Mouse (Mus musculus) spleen, postnatal 14 days (tissue): Measurements from ENCODE around the gene Mapk1.
"Not testable (repeated sequence)": the region's sequence is repeated elsewhere in the genome, so short reads cannot be mapped to it uniquely, and the experiment has no call there.

Source experiments
- DNase-seq, 2 experiments: peaks; one replicate each; pipeline ENCODE4 v3.0.0; 2021 to 2022; ENCODE audit warnings: low spot score in 2 of 2

The Mapk1 gene

DNA sequence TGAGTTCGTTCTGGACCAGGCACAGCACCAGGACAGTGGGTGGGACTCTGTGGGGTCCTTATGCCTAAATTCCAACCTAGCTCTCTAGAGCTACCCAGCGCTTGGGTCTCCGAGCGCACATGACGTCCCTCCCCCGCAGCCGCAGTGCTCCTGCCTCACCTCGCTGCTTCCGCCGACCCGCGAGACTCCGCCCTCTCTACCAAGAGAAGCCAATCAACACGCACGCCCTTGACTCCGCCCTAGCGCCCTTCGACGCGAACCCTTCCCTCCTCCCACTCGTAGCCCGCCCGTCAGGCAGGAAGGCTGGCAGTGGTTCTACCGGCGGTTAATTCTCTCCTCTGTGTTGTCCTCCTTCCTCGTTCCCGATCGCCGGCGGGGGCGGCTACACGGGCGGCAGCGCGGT, at the start of gene Mapk1:
Gene Mapk1, plus strand, starts transcription at position 252 of the 403 bp plus-strand sequence.
- DNase-seq: peak; percentile 94 to 95

DNA sequence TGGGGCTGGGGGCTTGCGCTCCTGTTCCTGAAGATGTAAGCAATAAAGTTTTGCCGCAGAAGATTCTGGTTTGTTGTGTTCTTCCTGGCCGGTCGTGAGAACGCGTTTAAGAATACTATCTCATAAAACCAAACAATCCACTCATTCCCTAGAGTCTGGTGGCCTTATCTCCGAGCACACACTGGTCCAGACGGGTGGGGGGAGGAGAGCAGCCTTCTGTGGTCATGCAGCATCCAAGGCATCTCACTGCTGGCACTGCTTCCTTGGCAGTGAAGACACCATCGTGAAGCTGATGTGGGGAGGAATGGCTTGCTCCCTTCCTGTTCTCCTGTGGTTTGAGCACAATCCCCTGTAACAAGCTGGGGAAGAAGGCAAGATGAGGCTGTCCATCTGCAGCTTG, 43.6 kb upstream of the Mapk1 start:
- DNase-seq: no peak

DNA sequence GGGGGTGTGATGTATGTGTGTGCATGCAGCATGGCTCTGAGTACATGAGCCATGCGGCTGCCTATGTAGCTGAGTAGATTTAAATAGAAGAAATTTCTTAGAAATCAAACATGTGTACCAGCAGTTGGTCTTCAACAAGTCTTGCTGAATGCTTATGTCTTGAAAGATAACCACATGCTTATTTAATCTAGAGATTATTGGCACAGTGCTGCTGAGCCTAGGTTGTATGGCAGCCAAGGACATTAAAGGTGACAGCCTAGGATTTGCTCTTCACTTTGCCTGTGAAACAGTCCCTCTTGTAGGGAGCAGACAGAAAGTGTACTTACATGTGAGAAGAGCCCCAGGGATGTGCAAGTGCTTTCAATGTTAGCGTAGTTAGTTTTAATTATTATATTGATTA, 42.1 kb upstream of the Mapk1 start:
- no peak for DNase-seq

- DNase-seq: no peak
These were observed 24.6 kb upstream of the Mapk1 start for GRCm38 (mm10) chr16:16958575-16958974.

DNA sequence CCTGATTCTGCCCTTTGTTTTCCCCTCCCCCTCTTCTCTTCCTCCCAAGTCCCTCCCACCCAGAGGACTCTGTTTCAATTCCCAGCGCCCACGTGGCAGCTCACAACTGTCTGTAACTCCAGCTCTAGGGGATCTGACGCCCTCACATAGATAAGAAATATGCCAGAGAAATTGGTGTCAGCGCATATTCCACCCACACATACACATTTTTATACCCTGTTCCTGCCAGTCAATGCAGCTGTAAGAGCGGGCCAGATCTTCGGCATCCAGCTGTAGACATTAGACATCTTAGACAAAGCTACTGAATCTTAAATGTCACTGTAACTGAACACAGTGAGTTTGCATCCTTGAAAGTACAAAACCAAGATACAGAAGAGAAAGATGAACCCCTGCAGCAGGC, 23.3 kb upstream of the Mapk1 start:
- no peak for DNase-seq

DNA sequence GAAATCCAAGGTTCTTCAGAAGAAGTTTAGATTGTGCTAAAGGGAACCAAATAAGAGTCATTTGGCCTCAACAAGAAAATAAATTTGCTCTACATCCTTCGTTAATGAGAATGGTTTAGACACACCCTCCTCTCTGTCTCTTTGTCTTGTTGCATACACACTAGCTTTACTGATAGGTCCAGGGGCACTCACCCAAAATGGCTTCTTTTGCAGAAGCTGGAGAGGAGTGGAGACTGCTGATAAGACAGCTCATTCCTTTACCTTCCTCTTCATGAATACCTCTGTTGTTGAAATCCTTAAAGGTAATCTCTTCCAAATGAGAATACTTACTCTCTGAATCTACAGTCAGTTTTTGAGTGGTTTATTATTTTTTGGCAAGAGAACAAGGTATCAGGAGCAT, 18.0 kb upstream of the Mapk1 start:
- DNase-seq: no peak

DNA sequence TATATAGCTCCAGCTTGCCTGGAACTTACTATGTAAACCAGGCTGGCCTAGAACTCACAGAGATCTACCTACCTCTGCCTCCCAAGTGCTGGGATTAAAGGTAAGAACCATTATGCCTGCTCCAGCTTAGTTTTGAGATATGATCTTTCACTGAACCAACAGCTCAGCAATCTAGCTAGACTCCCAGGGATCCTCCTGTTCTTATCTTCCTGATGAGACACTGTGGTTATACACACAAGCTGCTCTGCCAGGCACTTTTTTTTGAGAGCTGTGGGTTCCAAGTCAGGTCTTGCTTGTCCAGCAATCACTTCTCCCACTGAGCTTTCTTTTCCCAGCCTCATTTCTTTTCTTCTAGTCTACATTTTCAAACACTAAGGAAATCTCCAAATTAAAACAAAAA, 16.9 kb upstream of the Mapk1 start:
- DNase-seq: no peak

GRCm38 (mm10) chr16:16978061-16978460, 5.1 kb upstream of the Mapk1 start:
- no peak for DNase-seq

DNA sequence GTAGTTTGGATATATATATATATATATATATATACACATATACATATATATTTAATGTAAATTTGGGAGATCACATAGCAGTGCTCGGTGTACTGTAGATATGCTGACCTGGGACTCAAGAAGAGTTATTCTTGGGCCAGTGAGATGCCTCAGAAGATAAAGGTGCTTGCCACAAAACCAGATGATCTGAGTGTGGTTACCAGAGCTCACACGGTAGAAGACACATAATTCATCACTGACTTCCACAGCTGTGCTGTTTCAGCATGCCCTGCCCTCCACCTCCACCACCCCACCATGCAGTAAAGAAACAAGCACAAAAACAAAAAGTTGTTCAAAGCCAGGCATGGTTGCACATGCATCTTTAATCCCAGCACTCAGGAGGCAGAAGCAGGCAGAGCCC, 4.4 kb upstream of the Mapk1 start:
- no peak for DNase-seq

- DNase-seq: no peak
These were observed 546 bp upstream of the Mapk1 start for GRCm38 (mm10) chr16:16982636-16983035.

GRCm38 (mm10) chr16:16983534-16984422, 596 bp downstream of the Mapk1 start:
- peak; percentile 44 to 45 for DNase-seq

- no peak for DNase-seq
These were observed 1.3 kb downstream of the Mapk1 start for GRCm38 (mm10) chr16:16984423-16984941.

DNA sequence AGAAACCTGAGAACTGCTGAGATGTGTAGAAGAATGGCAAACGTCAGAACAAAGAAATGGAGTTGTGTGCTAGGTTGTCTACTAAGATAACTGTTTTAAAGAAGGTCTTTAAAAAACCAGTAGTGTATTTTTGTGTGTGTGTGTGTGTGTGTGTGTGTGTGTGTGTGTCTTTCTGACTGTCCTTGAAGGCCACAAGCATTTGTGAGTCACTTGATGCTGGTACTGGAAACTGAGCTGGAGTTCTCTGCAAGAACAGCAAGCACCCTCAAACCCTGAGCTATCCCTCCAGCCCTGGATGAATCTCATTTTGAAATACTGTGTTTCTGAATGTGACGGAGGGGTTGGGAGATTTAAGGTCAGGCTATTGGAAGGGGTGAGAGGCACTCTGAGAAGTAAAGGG, 4.1 kb downstream of the Mapk1 start:
- DNase-seq: no peak

DNA sequence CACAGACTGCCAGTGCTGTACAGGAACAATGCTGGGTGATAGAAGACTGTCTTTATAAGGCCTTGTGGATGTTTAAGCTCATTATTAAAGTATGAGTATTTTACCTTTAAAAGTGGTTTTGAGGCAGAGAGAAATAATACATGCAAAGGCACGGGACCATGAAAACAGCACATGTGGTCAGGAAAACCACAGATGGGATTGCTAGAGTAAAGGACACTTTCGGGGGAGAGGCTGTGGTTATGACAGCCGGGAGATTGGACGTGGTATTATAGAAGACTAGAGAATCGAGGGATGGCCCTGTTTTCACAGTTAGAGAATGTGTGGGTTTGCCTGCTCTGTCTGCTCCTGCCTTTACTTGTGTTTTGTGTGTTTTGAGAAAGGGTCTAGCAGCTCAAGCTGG, 5.7 kb downstream of the Mapk1 start:
- DNase-seq: no peak

- DNase-seq: no peak
These were observed 6.8 kb downstream of the Mapk1 start for GRCm38 (mm10) chr16:16990021-16990420.

DNA sequence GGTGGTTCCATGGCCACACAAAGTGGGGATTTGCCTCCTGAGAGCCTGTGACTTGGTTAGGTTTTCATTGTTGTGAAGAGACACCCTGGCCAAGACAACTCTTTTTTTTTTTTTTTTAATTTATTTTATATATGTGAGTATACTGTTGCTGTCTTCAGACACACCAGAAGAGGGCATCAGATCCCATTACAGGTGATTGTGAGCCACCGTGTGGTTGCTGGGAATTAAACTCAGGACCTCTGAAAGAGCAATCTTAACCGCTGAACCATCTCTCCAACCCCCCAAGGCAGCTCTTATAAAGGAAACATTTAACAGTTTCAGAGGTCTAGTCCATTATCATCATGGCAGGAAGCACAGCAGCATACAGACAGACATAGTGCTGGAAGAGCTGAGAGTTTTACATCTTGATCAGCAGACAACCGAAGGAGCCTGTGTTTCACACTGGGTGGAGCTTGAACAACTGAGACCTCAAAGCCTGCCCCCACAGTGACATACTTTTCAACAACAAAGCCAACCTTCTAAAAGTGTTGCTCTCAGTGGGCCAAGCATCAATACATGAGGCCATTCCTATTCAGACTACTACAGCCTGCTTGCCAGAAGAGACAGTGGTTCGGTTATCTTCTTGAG, 11.4 kb downstream of the Mapk1 start:
- DNase-seq: no peak

GRCm38 (mm10) chr16:16996121-16996729, 13.0 kb downstream of the Mapk1 start:
- DNase-seq: not testable (repeated sequence)

DNA sequence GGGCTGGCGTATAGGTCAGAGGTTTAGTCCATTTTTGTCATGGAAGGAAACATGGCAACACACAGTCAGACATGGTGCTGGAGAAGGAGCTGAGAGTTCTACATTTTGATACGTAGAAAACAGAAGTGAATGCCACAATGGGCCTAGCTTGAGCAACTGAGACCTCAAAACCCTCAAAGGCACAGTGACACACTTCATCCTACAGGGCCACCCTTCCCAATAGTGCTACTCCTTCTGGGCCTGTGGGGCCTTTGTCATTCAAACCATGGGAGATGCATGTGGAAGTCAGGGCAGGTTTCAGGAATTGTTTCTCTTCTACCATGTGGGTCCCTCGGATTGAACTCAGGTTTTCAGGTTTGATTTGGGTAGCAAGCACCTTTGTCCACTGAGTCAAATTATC, 17.9 kb downstream of the Mapk1 start:
- no peak for DNase-seq

DNA sequence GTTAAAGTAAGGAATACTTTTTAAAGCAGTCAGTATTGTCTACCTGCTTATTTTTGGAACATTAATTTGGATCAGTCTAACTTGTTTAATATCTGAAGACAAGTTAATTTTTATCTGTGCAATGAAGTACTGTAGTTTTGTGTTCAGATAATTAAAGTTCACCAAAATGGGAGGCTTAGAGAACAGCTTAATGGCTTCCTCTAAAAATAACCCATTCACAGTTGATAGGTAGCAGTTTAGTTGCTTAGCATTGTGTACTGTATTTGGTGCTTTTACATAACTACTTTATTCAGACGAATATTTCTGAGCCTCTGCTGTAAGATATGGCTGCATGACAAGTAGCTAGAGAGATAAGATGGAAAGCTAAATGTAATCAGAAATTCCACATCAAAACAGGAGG, 23.9 kb downstream of the Mapk1 start:
- DNase-seq: no peak

GRCm38 (mm10) chr16:17010036-17010435, 26.9 kb downstream of the Mapk1 start:
- no peak for DNase-seq

GRCm38 (mm10) chr16:17012583-17012982, 29.4 kb downstream of the Mapk1 start:
- DNase-seq: no peak

GRCm38 (mm10) chr16:17015111-17015852, 32.1 kb downstream of the Mapk1 start:
- DNase-seq: no peak
